Mouse (Mus musculus): ENCODE results near the gene Scoc.
"Not testable (repeated sequence)": the region's sequence is repeated elsewhere in the genome, so short reads cannot be mapped to it uniquely, and the experiment has no call there.

The Scoc gene

GRCm38 (mm10) chr8:83458222-83458621 lies at the start of gene Scoc:
Gene Scoc (minus strand): TSS chr8:83458391.
- no peak for DNase-seq (ENCODE audit: low read depth, low spot score)

- no peak for DNase-seq (ENCODE audit: low read depth, low spot score)
Measured at GRCm38 (mm10) chr8:83459606-83460005, 1.4 kb upstream of the Scoc start.

- no peak for DNase-seq (ENCODE audit: low read depth, low spot score)
Measured at GRCm38 (mm10) chr8:83457121-83457520, 1.1 kb downstream of the Scoc start.

- peak; percentile 36 for DNase-seq (ENCODE audit: low read depth, low spot score)
Measured at GRCm38 (mm10) chr8:83451056-83451455, 7.1 kb downstream of the Scoc start.

- DNase-seq (ENCODE audit: low read depth, low spot score), result peak; percentile 44
Measured at GRCm38 (mm10) chr8:83449960-83450359, 8.2 kb downstream of the Scoc start.

- peak; percentile 6 for DNase-seq (ENCODE audit: low read depth, low spot score)
Measured at GRCm38 (mm10) chr8:83443052-83443400, 15.2 kb downstream of the Scoc start.

- DNase-seq (ENCODE audit: low read depth, low spot score), result peak; percentile 98
Measured at GRCm38 (mm10) chr8:83442243-83443051, 15.7 kb downstream of the Scoc start.

GRCm38 (mm10) chr8:83441656-83442242 lies 16.4 kb downstream of the Scoc start:
- DNase-seq (ENCODE audit: low read depth, low spot score), result no peak

- no peak for DNase-seq (ENCODE audit: low read depth, low spot score)
Measured at GRCm38 (mm10) chr8:83437077-83437476, 21.1 kb downstream of the Scoc start.

- DNase-seq (ENCODE audit: low read depth, low spot score), result peak; percentile 16
Measured at GRCm38 (mm10) chr8:83429071-83429524, 29.1 kb downstream of the Scoc start.

GRCm38 (mm10) chr8:83428621-83429020 lies 29.6 kb downstream of the Scoc start:
- not testable (repeated sequence) for DNase-seq (ENCODE audit: low read depth, low spot score)

GRCm38 (mm10) chr8:83426949-83427348 lies 31.2 kb downstream of the Scoc start:
- DNase-seq (ENCODE audit: low read depth, low spot score), result no peak

- no peak for DNase-seq (ENCODE audit: low read depth, low spot score)
Measured at GRCm38 (mm10) chr8:83426104-83426759, 32.0 kb downstream of the Scoc start.

GRCm38 (mm10) chr8:83425202-83425601 lies 33.0 kb downstream of the Scoc start:
- no peak for DNase-seq (ENCODE audit: low read depth, low spot score)

- DNase-seq (ENCODE audit: low read depth, low spot score), result no peak
Measured at GRCm38 (mm10) chr8:83423032-83423825, 35.0 kb downstream of the Scoc start.

- DNase-seq (ENCODE audit: low read depth, low spot score), result no peak
Measured at GRCm38 (mm10) chr8:83421354-83421753, 36.8 kb downstream of the Scoc start.

GRCm38 (mm10) chr8:83418805-83419516 lies 39.2 kb downstream of the Scoc start:
- DNase-seq (ENCODE audit: low read depth, low spot score), result no peak

- DNase-seq (ENCODE audit: low read depth, low spot score), result no peak
Measured at GRCm38 (mm10) chr8:83417970-83418369, 40.2 kb downstream of the Scoc start.

GRCm38 (mm10) chr8:83416878-83417277 lies 41.3 kb downstream of the Scoc start:
- DNase-seq (ENCODE audit: low read depth, low spot score), result peak; percentile 33

- no peak for DNase-seq (ENCODE audit: low read depth, low spot score)
Measured at GRCm38 (mm10) chr8:83408496-83408895, 49.7 kb downstream of the Scoc start.

- DNase-seq (ENCODE audit: low read depth, low spot score), result peak; percentile 60
Measured at GRCm38 (mm10) chr8:83406836-83407235, 51.4 kb downstream of the Scoc start.

All from A20 (cell line).